Mouse (Mus musculus) intestine, postnatal 0 days (tissue): Measurements from ENCODE around the gene Adap2. TPM values are rescaled to one million over a fixed set of nuclear protein-coding genes. Genes with fewer than 3 reads are reported as not detected.

ENCODE experiments used
- ATAC-seq: fragments of 200-750 bp; cut with Nextera tagmentation; 2 replicates; pipeline ENCODE4 v1.8.0; 2017; ENCODE audit warnings: mild to moderate bottlenecking, moderate TSS enrichment, moderate library complexity
- H3K27ac ChIP-seq: fragments of 300-500 bp; sonication (generic); 2 replicates; pipeline ENCODE4 v1.5.1; 2014; ENCODE audit warnings: mild to moderate bottlenecking, low read depth, low read length, moderate library complexity
- H3K27me3 ChIP-seq: fragments of 300-500 bp; sonication (generic); replicated peaks from 2 replicates; pipeline ENCODE4 v1.6.1; 2014; ENCODE audit warnings: low read length, mixed read lengths; ENCODE audit not compliant: control insufficient read depth, insufficient read depth
- H3K36me3 ChIP-seq: fragments of 300-500 bp; sonication (generic); 2 replicates; pipeline ENCODE4 v1.6.1; 2014; ENCODE audit warnings: mild to moderate bottlenecking, moderate library complexity; ENCODE audit not compliant: control insufficient read depth, insufficient read depth
- H3K4me1 ChIP-seq: fragments of 300-500 bp; sonication (generic); replicated peaks from 2 replicates; pipeline ENCODE4 v1.6.1; 2014; ENCODE audit warnings: antibody characterized with exemption, low read length, mixed read lengths; ENCODE audit not compliant: control insufficient read depth, insufficient read depth
- H3K4me2 ChIP-seq: fragments of 300-500 bp; sonication (generic); replicated peaks from 2 replicates; pipeline ENCODE4 v1.6.1; 2014; ENCODE audit warnings: low read depth, mild to moderate bottlenecking, moderate library complexity
- H3K4me3 ChIP-seq: fragments of 300-500 bp; sonication (generic); 2 replicates; pipeline ENCODE4 v1.5.1; 2014; ENCODE audit warnings: low read depth, low read length
- H3K9ac ChIP-seq: fragments of 300-500 bp; sonication (generic); 2 replicates; pipeline ENCODE4 v1.6.1; 2014; ENCODE audit warnings: mild to moderate bottlenecking, low read depth, low read length
- H3K9me3 ChIP-seq: fragments of 300-500 bp; sonication (generic); 2 replicates; pipeline ENCODE4 v1.6.1; 2016; ENCODE audit warnings: mixed run types; ENCODE audit not compliant: control insufficient read depth
- CTCF ChIP-seq: sonication (generic); IDR thresholded peaks from 2 replicates; pipeline ENCODE4 v1.5.1; 2016; ENCODE audit warnings: low read depth, mild to moderate bottlenecking, control low read depth, antibody characterized with exemption, moderate library complexity
- WGBS: fragments of 180-500 bp; shearing (Covaris S2); extraction: QIAGEN DNeasy Blood & Tissue Kit; methylation state at CpG from one replicate; pipeline ENCODE4 v1.1.7; 2014; 5-methylcytosine and 5-hydroxymethylcytosine counted together
- polyA plus RNA-seq: library from polyadenylated mRNA; unstranded; fragments of >200 nt; fragmentation: Nextera tagmentation; extraction: Ambion mirVana; gene quantifications from 2 replicates; pipeline ENCODE4 v1.2.1, GENCODE M21; 2015

Gene Adap2
- polyA plus RNA-seq, 1 experiment from 2014 or later: 11.9 TPM

- peaks cover 23% of the 10 kb centered on the region; the same call in 1 of the 2 replicates for H3K36me3 ChIP-seq
- ATAC-seq: no peak
- no peak overlapping the region for H3K27ac ChIP-seq
- no peak overlapping the region for H3K9ac ChIP-seq
- 71% methylated on average over 7 of the region's 7 CpGs for WGBS
- no peak for TF ChIP-seq CTCF
- no peak overlapping the region for H3K4me2 ChIP-seq
- no peaks in the 10 kb centered on the region for H3K4me1 ChIP-seq
- no peaks in the 10 kb centered on the region for H3K9me3 ChIP-seq
- H3K4me3 ChIP-seq: no peak overlapping the region
- no peaks in the 10 kb centered on the region for H3K27me3 ChIP-seq
These were observed 9.6 kb downstream of the Adap2 start for GRCm38 (mm10) chr11:80163362-80164116.

- peaks cover 23% of the 10 kb centered on the region; the same call in 1 of the 2 replicates for H3K36me3 ChIP-seq
- ATAC-seq: no peak
These were observed 10.3 kb downstream of the Adap2 start for GRCm38 (mm10) chr11:80164224-80164623.

GRCm38 (mm10) chr11:80168121-80168520 lies 14.2 kb downstream of the Adap2 start:
- Histone ChIP-seq H3K36me3 (peaks cover 16% of the 10 kb centered on the region; the same call in 1 of the 2 replicates), H3K4me3 (no peak overlapping the region), H3K4me1 (no peaks in the 10 kb centered on the region), H3K4me2 (no peak overlapping the region), H3K27ac (peak overlapping the region; percentile 77), H3K27me3 (no peaks in the 10 kb centered on the region), H3K9me3 (no peaks in the 10 kb centered on the region), H3K9ac (no peak overlapping the region)
- TF ChIP-seq CTCF: no peak
- 80% methylated on average over 9 of the region's 9 CpGs for WGBS
- ATAC-seq: no peak

More at GRCm38 (mm10) chr11:80164224-80164623, 10.3 kb downstream of the Adap2 start:
- no peak overlapping the region for H3K4me2 ChIP-seq
- no peak for TF ChIP-seq CTCF
- no peaks in the 10 kb centered on the region for H3K9me3 ChIP-seq
- 43% methylated on average over 2 of the region's 2 CpGs for WGBS
- no peak overlapping the region for H3K9ac ChIP-seq
- no peak overlapping the region for H3K27ac ChIP-seq
- H3K27me3 ChIP-seq: no peaks in the 10 kb centered on the region
- H3K4me3 ChIP-seq: no peak overlapping the region
- no peaks in the 10 kb centered on the region for H3K4me1 ChIP-seq

GRCm38 (mm10) chr11:80168611-80169249 lies 14.8 kb downstream of the Adap2 start:
- Histone ChIP-seq H3K9me3 (no peaks in the 10 kb centered on the region), H3K4me2 (no peak overlapping the region), H3K36me3 (peaks cover 16% of the 10 kb centered on the region; the same call in 1 of the 2 replicates), H3K4me1 (no peaks in the 10 kb centered on the region), H3K4me3 (no peak overlapping the region), H3K9ac (no peak overlapping the region), H3K27ac (peak overlapping the region; percentile 77), H3K27me3 (no peaks in the 10 kb centered on the region)
- 41% methylated on average over 4 of the region's 4 CpGs for WGBS
- peak; percentile 73 for ATAC-seq
- TF ChIP-seq CTCF: no peak

- Histone ChIP-seq H3K36me3 (peaks cover 16% of the 10 kb centered on the region; the same call in 1 of the 2 replicates), H3K27ac (no peak overlapping the region), H3K9ac (no peak overlapping the region), H3K27me3 (no peaks in the 10 kb centered on the region), H3K4me1 (no peaks in the 10 kb centered on the region), H3K4me2 (no peak overlapping the region), H3K9me3 (no peaks in the 10 kb centered on the region), H3K4me3 (no peak overlapping the region)
- 85% methylated on average over 3 of the region's 3 CpGs for WGBS
- ATAC-seq: no peak
- TF ChIP-seq CTCF: no peak
These were observed 15.7 kb downstream of the Adap2 start for GRCm38 (mm10) chr11:80169629-80170028.

GRCm38 (mm10) chr11:80170351-80170750 lies 16.4 kb downstream of the Adap2 start:
- H3K4me3 ChIP-seq: no peak overlapping the region
- 58% methylated on average over 5 of the region's 5 CpGs for WGBS
- no peak for ATAC-seq
- no peak for TF ChIP-seq CTCF
- peak overlapping the region; percentile 28; the same call in 1 of the 2 replicates for H3K27ac ChIP-seq
- no peaks in the 10 kb centered on the region for H3K9me3 ChIP-seq
- no peak overlapping the region for H3K9ac ChIP-seq
- no peaks in the 10 kb centered on the region for H3K27me3 ChIP-seq
- no peak overlapping the region for H3K4me2 ChIP-seq
- peaks cover 16% of the 10 kb centered on the region; the same call in 1 of the 2 replicates for H3K36me3 ChIP-seq
- no peaks in the 10 kb centered on the region for H3K4me1 ChIP-seq
